Mouse (Mus musculus) MEL (cell line): ENCODE measurements around the gene Ube2z. TPM values are rescaled to one million over a fixed set of nuclear protein-coding genes. Genes with fewer than 3 reads are reported as not detected.

Source experiments
- DNase-seq: peaks from one replicate; pipeline ENCODE4 v3.0.0; 2011; ENCODE audit warnings: low read depth, low spot score
- H3K27ac ChIP-seq: 2 replicates; pipeline ENCODE4 v1.5.1; 2012; ENCODE audit warnings: low read depth, mild to moderate bottlenecking, control low read depth, low read length, moderate library complexity; ENCODE audit not compliant: control insufficient read depth
- H3K27me3 ChIP-seq, 2 experiments: fragments of 150-350 bp in 1 of 2; sonication (generic) in 1 of 2; 2 replicates each; pipeline ENCODE4 v1.6.1; 2012; ENCODE audit warnings: low read length in 2 of 2, mild to moderate bottlenecking in 2 of 2, improper control_type of control experiment in 1 of 2, moderate library complexity in 1 of 2; ENCODE audit not compliant: insufficient read depth in 2 of 2, control insufficient read depth in 1 of 2
- H3K36me3 ChIP-seq, 2 experiments: 2 replicates each; pipeline ENCODE4 v1.6.1; 2012 to 2014; ENCODE audit warnings: low read length in 2 of 2, improper control_type of control experiment in 1 of 2, inconsistent platforms in 1 of 2, mild to moderate bottlenecking in 1 of 2; ENCODE audit not compliant: insufficient read depth in 2 of 2, control insufficient read depth in 1 of 2
- H3K4me1 ChIP-seq, 2 experiments: fragments of 150-350 bp in 1 of 2; sonication (generic) in 1 of 2; 2 replicates each; pipeline ENCODE4 v1.6.1; 2012; ENCODE audit warnings: low read length in 2 of 2, improper control_type of control experiment in 1 of 2, mild to moderate bottlenecking in 1 of 2; ENCODE audit not compliant: insufficient read depth in 2 of 2, control insufficient read depth in 1 of 2
- H3K4me3 ChIP-seq, 2 experiments: fragments of 150-350 bp in 1 of 2; sonication (generic) in 1 of 2; 2 replicates each; pipeline ENCODE4 v1.5.1; 2012; ENCODE audit warnings: low read depth in 2 of 2, low read length in 2 of 2, mild to moderate bottlenecking in 2 of 2, moderate library complexity in 2 of 2, control low read depth in 1 of 2, improper control_type of control experiment in 1 of 2; ENCODE audit not compliant: control insufficient read depth in 1 of 2, insufficient read depth in 1 of 2
- H3K79me2 ChIP-seq: 2 replicates; pipeline ENCODE4 v1.6.1; 2012; ENCODE audit warnings: mild to moderate bottlenecking, low read length, moderate library complexity; ENCODE audit not compliant: control insufficient read depth, poor library complexity, insufficient read depth
- H3K9ac ChIP-seq: 2 replicates; pipeline ENCODE4 v1.6.1; 2012; ENCODE audit warnings: low read depth, mild to moderate bottlenecking, control low read depth, low read length, moderate library complexity; ENCODE audit not compliant: control insufficient read depth, poor library complexity, severe bottlenecking
- H3K9me3 ChIP-seq: fragments of 150-350 bp; sonication (generic); replicated peaks from 2 replicates; pipeline ENCODE4 v1.6.1; 2012; ENCODE audit warnings: mild to moderate bottlenecking, low read length, improper control_type of control experiment, moderate library complexity; ENCODE audit not compliant: insufficient read depth
- BHLHE40 ChIP-seq: IDR thresholded peaks from 2 replicates; pipeline ENCODE4 v1.6.1; 2012; ENCODE audit warnings: low read depth, mild to moderate bottlenecking, inconsistent platforms, low read length, improper control_type of control experiment, borderline replicate concordance
- CHD2 ChIP-seq: IDR thresholded peaks from 2 replicates; pipeline ENCODE4 v1.6.1; 2011; ENCODE audit warnings: low read length, improper control_type of control experiment
- CTCF ChIP-seq, 3 experiments: IDR thresholded peaks in 2 of 3; conservative IDR thresholded peaks in 1 of 3; 2 replicates each; pipeline ENCODE4 v1.5.1; 2011 to 2012; ENCODE audit warnings: low read length in 3 of 3, low read depth in 2 of 3, mild to moderate bottlenecking in 2 of 3, improper control_type of control experiment in 1 of 3, inconsistent platforms in 1 of 3, mixed read lengths in 1 of 3, moderate library complexity in 1 of 3; ENCODE audit not compliant: control insufficient read depth in 1 of 3, insufficient read depth in 1 of 3, poor library complexity in 1 of 3, severe bottlenecking in 1 of 3
- ETS1 ChIP-seq: IDR thresholded peaks from 2 replicates; pipeline ENCODE4 v1.6.1; 2012; ENCODE audit warnings: low read depth, mild to moderate bottlenecking, inconsistent platforms, low read length, improper control_type of control experiment, moderate library complexity
- KAT2A ChIP-seq: conservative IDR thresholded peaks from 2 replicates; pipeline ENCODE4 v1.6.1; 2012; ENCODE audit warnings: low read depth, low read length, improper control_type of control experiment, inconsistent platforms
- MAFK ChIP-seq: IDR thresholded peaks from 2 replicates; pipeline ENCODE4 v1.6.1; 2011; ENCODE audit warnings: low read depth, mild to moderate bottlenecking, low read length, improper control_type of control experiment, borderline replicate concordance
- MEF2A ChIP-seq: IDR thresholded peaks from 2 replicates; pipeline ENCODE4 v1.6.1; 2014; ENCODE audit warnings: low read depth, mild to moderate bottlenecking, inconsistent platforms, low read length, improper control_type of control experiment; ENCODE audit not compliant: poor library complexity, insufficient replicate concordance, severe bottlenecking; ENCODE audit errors: extremely low read depth
- MXI1 ChIP-seq: IDR thresholded peaks from 2 replicates; pipeline ENCODE4 v1.6.1; 2011; ENCODE audit warnings: mild to moderate bottlenecking, low read depth, low read length, improper control_type of control experiment
- MYC ChIP-seq: IDR thresholded peaks from 2 replicates; pipeline ENCODE4 v1.6.1; 2011; ENCODE audit warnings: low read depth, mild to moderate bottlenecking, low read length, improper control_type of control experiment, moderate library complexity
- POLR2A ChIP-seq, 2 experiments: IDR thresholded peaks; 2 replicates each; pipeline ENCODE4 v1.6.1; 2011 to 2012; ENCODE audit warnings: low read length in 2 of 2, mild to moderate bottlenecking in 2 of 2, control low read depth in 1 of 2, improper control_type of control experiment in 1 of 2, low read depth in 1 of 2, moderate library complexity in 1 of 2; ENCODE audit not compliant: control insufficient read depth in 1 of 2, insufficient read depth in 1 of 2, poor library complexity in 1 of 2
- POLR2AphosphoS2 ChIP-seq: IDR thresholded peaks from 2 replicates; pipeline ENCODE4 v1.6.1; 2011; ENCODE audit warnings: low read length, improper control_type of control experiment
- POLR2AphosphoS5 ChIP-seq: IDR thresholded peaks from 2 replicates; pipeline ENCODE4 v1.6.1; 2012; ENCODE audit warnings: low read depth, borderline replicate concordance, mild to moderate bottlenecking, inconsistent platforms, low read length, moderate library complexity, mixed read lengths
- SIN3A ChIP-seq: IDR thresholded peaks from 2 replicates; pipeline ENCODE4 v1.6.1; 2012; ENCODE audit warnings: low read length, improper control_type of control experiment, inconsistent platforms
- SMC3 ChIP-seq: IDR thresholded peaks from 2 replicates; pipeline ENCODE4 v1.6.1; 2011; ENCODE audit warnings: low read depth, low read length, improper control_type of control experiment
- TAL1 ChIP-seq: IDR thresholded peaks from 2 replicates; pipeline ENCODE4 v1.6.1; 2012; ENCODE audit warnings: mild to moderate bottlenecking, inconsistent platforms, low read length, moderate library complexity, mixed read lengths
- TBP ChIP-seq: IDR thresholded peaks from 2 replicates; pipeline ENCODE4 v1.8.0; 2011; ENCODE audit warnings: low read depth, low read length, improper control_type of control experiment
- UBTF ChIP-seq: IDR thresholded peaks from 2 replicates; pipeline ENCODE4 v1.6.1; 2012; ENCODE audit warnings: low read depth, mild to moderate bottlenecking, inconsistent platforms, low read length, improper control_type of control experiment, moderate library complexity, borderline replicate concordance; ENCODE audit not compliant: insufficient read depth
- USF2 ChIP-seq, 2 experiments: IDR thresholded peaks; 2 replicates each; pipeline ENCODE4 v1.6.1; 2011 to 2012; ENCODE audit warnings: improper control_type of control experiment in 2 of 2, low read length in 2 of 2, borderline replicate concordance in 1 of 2, inconsistent platforms in 1 of 2, low read depth in 1 of 2, mild to moderate bottlenecking in 1 of 2; ENCODE audit not compliant: insufficient read depth in 1 of 2
- ZC3H11A ChIP-seq: IDR thresholded peaks from 2 replicates; pipeline ENCODE4 v1.6.1; 2012; ENCODE audit warnings: low read depth, mild to moderate bottlenecking, inconsistent platforms, low read length, improper control_type of control experiment
- ZMIZ1 ChIP-seq: IDR thresholded peaks from 2 replicates; pipeline ENCODE4 v1.6.1; 2012; ENCODE audit warnings: low read depth, mild to moderate bottlenecking, inconsistent platforms, low read length, improper control_type of control experiment, moderate library complexity
- polyA plus RNA-seq, 2 experiments: library from polyadenylated mRNA; stranded (reverse) in 1 of 2; unstranded in 1 of 2; fragments of >175 nt in 1 of 2; fragments of >200 nt in 1 of 2; gene quantifications; 2 replicates each; pipeline versions ENCODE4 v1.2.1 to v1.2.4; 2012; ENCODE audit warnings: low replicate concordance in 2 of 2, low read depth in 1 of 2; ENCODE audit not compliant: insufficient read length in 2 of 2, insufficient read depth in 1 of 2, missing spikeins in 1 of 2
- total RNA-seq: library from RNA; depleted of rRNA; stranded (reverse); fragments of 300-350 nt; gene quantifications from 2 replicates; pipeline ENCODE4 v1.2.3, GENCODE M21; 2012

Gene Ube2z
- total and polyA plus RNA-seq, 3 experiments, result 56.8 to 58.5 TPM; not detected in 1

GRCm38 (mm10) chr11:96049939-96050338 is 15.2 kb downstream of the Ube2z start:
- Histone ChIP-seq H3K9ac (no peak overlapping the region), H3K4me1 (peaks cover 5 to 9% of the 10 kb centered on the region in 2 experiments; a peak in 3 of 4 replicates), H3K27ac (no peak overlapping the region), H3K9me3 (no peaks in the 10 kb centered on the region), H3K4me3 (no peak overlapping the region), H3K27me3 (no peaks in the 10 kb centered on the region), H3K79me2 (no peaks in the 10 kb centered on the region), H3K36me3 (peaks cover 18 to 50% of the 10 kb centered on the region in 2 experiments)
- DNase-seq, result no peak
- no peak for TF ChIP-seq SIN3A
- TF ChIP-seq BHLHE40, result no peak
- no peak for TF ChIP-seq MXI1
- no peak for TF ChIP-seq ETS1
- TF ChIP-seq POLR2AphosphoS5, result no peak
- TF ChIP-seq SMC3, result no peak
- no peak for TF ChIP-seq UBTF
- no peak for TF ChIP-seq USF2 (IDR thresholded peaks at IDR 0.05; ENCODE audit: borderline replicate concordance in 1 of 2, insufficient read depth in 1 of 2, low read depth in 1 of 2, low read length in 2 of 2)
- no peak for TF ChIP-seq TAL1
- TF ChIP-seq ZC3H11A, result no peak
- no peak for TF ChIP-seq POLR2AphosphoS2
- TF ChIP-seq MAFK, result no peak
- TF ChIP-seq CHD2, result no peak
- TF ChIP-seq TBP, result no peak
- TF ChIP-seq ZMIZ1, result no peak
- no peak for TF ChIP-seq CTCF (IDR thresholded peaks at IDR 0.05 in 2 of 3, conservative IDR thresholded peaks at IDR 0.05 in 1 of 3; ENCODE audit: control insufficient read depth in 1 of 3, insufficient read depth in 1 of 3, low read depth in 2 of 3, low read length in 3 of 3, poor library complexity in 1 of 3, severe bottlenecking in 1 of 3)
- no peak for TF ChIP-seq MEF2A
- TF ChIP-seq KAT2A, result no peak

DNA sequence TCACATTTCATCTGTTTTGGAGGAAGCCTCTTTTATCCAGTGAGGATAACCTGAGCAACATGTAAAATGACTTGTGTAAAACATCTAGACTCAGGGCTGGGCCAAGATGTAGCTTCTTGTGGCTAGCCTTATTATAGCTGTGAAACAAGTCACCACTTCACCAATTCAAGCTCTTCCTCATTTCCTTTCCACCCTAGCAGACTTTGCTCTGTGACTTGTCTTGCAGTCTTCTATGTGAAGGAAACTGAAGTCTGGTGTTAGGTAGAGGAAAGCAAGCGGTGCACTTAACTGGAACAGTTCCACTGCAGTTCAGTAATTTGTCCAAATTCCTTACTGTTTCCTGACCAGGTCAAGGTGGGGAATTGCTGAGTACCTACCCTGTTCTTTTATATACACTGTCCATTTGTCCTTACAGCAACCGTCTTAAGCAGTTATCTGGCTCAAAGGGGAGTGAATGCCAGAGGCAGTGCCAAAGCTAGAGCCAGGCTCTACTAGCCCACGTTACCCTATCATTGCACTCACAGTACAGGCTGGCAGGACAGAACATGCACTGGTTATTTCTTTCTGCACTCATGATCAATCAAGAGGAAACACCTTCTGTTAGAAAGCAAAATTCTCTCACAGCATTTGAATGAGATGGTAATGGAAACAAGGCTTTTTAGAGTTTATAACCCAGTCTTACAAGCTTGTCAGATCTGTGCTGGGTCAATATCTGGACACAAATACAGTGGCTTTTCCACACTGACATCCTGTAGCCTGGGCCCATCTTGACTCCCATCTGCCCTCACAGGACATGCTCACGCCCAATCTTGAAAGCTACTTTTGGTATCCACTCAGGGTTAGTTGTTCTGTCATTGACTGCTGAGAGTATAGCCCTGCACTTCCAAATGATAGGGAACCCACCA is 17.5 kb downstream of the Ube2z start:
- Histone ChIP-seq H3K27ac (no peak overlapping the region), H3K36me3 (peaks cover 18 to 40% of the 10 kb centered on the region in 2 experiments), H3K9me3 (no peaks in the 10 kb centered on the region), H3K9ac (no peak overlapping the region), H3K4me1 (peaks cover 5 to 9% of the 10 kb centered on the region in 2 experiments; a peak in 3 of 4 replicates), H3K27me3 (no peaks in the 10 kb centered on the region), H3K4me3 (no peak overlapping the region), H3K79me2 (no peaks in the 10 kb centered on the region)
- DNase-seq, result peak; percentile 56
- TF ChIP-seq MYC (no peak), POLR2A (IDR thresholded peaks at IDR 0.05; ENCODE audit: control insufficient read depth in 1 of 2, insufficient read depth in 1 of 2, low read depth in 1 of 2, low read length in 2 of 2, poor library complexity in 1 of 2) (0 out of 4 replicates have a peak, but pooled peaks of 1 of the 2 experiments have one; percentile 13), ZMIZ1 (peak; percentile 56; the same call in 1 of the 2 replicates), SMC3 (no peak), KAT2A (no peak), SIN3A (0 out of 2 replicates have a peak, but pooled peaks have one; percentile 9)
